Mouse (Mus musculus) lung, embryonic 14.5 days (tissue): Measurements from ENCODE around the gene Crtc2. TPM values are rescaled to one million over a fixed set of nuclear protein-coding genes. Genes with fewer than 3 reads are reported as not detected.

Source experiments
- ATAC-seq: fragments of 200-750 bp; cut with Nextera tagmentation; 2 replicates; pipeline ENCODE4 v1.8.0; 2017; ENCODE audit warnings: mild to moderate bottlenecking, moderate TSS enrichment, moderate library complexity; ENCODE audit not compliant: insufficient read depth
- DNase-seq: peaks from one replicate; pipeline ENCODE4 v3.0.0-alpha.2; 2015
- H3K27ac ChIP-seq: fragments of 300-500 bp; sonication (generic); 2 replicates; pipeline ENCODE4 v1.5.1; 2014; ENCODE audit warnings: low read depth, mild to moderate bottlenecking, moderate library complexity
- H3K27me3 ChIP-seq: fragments of 300-500 bp; sonication (generic); 2 replicates; pipeline ENCODE4 v1.6.1; 2014; ENCODE audit warnings: low read length, control low read depth; ENCODE audit not compliant: insufficient read depth
- H3K36me3 ChIP-seq: fragments of 300-500 bp; sonication (generic); 2 replicates; pipeline ENCODE4 v1.6.1; 2014; ENCODE audit warnings: control low read depth; ENCODE audit not compliant: insufficient read depth
- H3K4me1 ChIP-seq: fragments of 300-500 bp; sonication (generic); 2 replicates; pipeline ENCODE4 v1.6.1; 2014; ENCODE audit warnings: antibody characterized with exemption, control low read depth; ENCODE audit not compliant: insufficient read depth
- H3K4me2 ChIP-seq: fragments of 300-500 bp; sonication (generic); 2 replicates; pipeline ENCODE4 v1.6.1; 2014; ENCODE audit warnings: mild to moderate bottlenecking
- H3K4me3 ChIP-seq: fragments of 300-500 bp; sonication (generic); 2 replicates; pipeline ENCODE4 v1.5.1; 2014; ENCODE audit warnings: low read depth, low read length
- H3K9ac ChIP-seq: fragments of 300-500 bp; sonication (generic); 2 replicates; pipeline ENCODE4 v1.6.1; 2014
- H3K9me3 ChIP-seq: fragments of 300-500 bp; sonication (generic); 2 replicates; pipeline ENCODE4 v1.6.1; 2016; ENCODE audit warnings: low read depth, low read length, control low read depth
- CTCF ChIP-seq: IDR thresholded peaks from 2 replicates; pipeline ENCODE4 v1.5.1; 2016; ENCODE audit warnings: antibody characterized with exemption, low read depth
- WGBS: fragments of 180-500 bp; shearing (Covaris S2); extraction: QIAGEN DNeasy Blood & Tissue Kit; methylation state at CpG from one replicate; pipeline ENCODE4 v1.1.7; 2014; 5-methylcytosine and 5-hydroxymethylcytosine counted together
- polyA plus RNA-seq: library from polyadenylated mRNA; unstranded; fragments of >200 nt; fragmentation: Nextera tagmentation; extraction: Ambion mirVana; gene quantifications from 2 replicates; pipeline ENCODE4 v1.2.1, GENCODE M21; 2014

The Crtc2 gene
- polyA plus RNA-seq, 1 experiment from 2014 or later: 19.3 TPM

- no peaks in the 10 kb centered on the region for H3K27me3 ChIP-seq
- peak within 1 kb of the TSS; percentile 98 for H3K4me2 ChIP-seq
- peak within 1 kb of the TSS; percentile 71 for H3K4me3 ChIP-seq
- peak within 1 kb of the TSS; percentile 95 for H3K9ac ChIP-seq
- peak within 1 kb of the TSS; percentile 90 for H3K27ac ChIP-seq
- H3K4me1 ChIP-seq: peaks cover 18% of the 10 kb centered on the region
- no peaks in the 10 kb centered on the region for H3K9me3 ChIP-seq
- under 1% methylated on average over 42 of the region's 42 CpGs for WGBS
- H3K36me3 ChIP-seq: peaks cover 44% of the 10 kb centered on the region
- no peak for TF ChIP-seq CTCF
- peak; percentile 98 for DNase-seq
- peak; percentile 95 for ATAC-seq
These were observed 40.5 kb upstream of the Crtc2 start, which contains the start of the genes Rps27 and Rab13 for GRCm38 (mm10) chr3:90213377-90213866. Gene Rps27, minus strand, starts transcription at chr3:90213651. Gene Rab13, plus strand, starts transcription at chr3:90213695.

GRCm38 (mm10) chr3:90213956-90214684 is 39.8 kb upstream of the Crtc2 start:
- Histone ChIP-seq H3K36me3 (peaks cover 37% of the 10 kb centered on the region), H3K4me3 (peak overlapping the region; percentile 71), H3K9ac (peak overlapping the region; percentile 50), H3K4me1 (peaks cover 18% of the 10 kb centered on the region), H3K27ac (peak overlapping the region; percentile 90; the same call in 1 of the 2 replicates), H3K9me3 (no peaks in the 10 kb centered on the region), H3K4me2 (peak overlapping the region; percentile 98), H3K27me3 (no peaks in the 10 kb centered on the region)
- DNase-seq (peak; percentile 40), ATAC-seq (peak; percentile 66; the same call in 1 of the 2 replicates)
- no peak for TF ChIP-seq CTCF
- WGBS: 9% methylated on average over 12 of the region's 12 CpGs

- Histone ChIP-seq H3K27me3 (no peaks in the 10 kb centered on the region), H3K4me3 (no peak overlapping the region), H3K36me3 (peaks cover 19% of the 10 kb centered on the region), H3K27ac (no peak overlapping the region), H3K4me1 (peaks cover 18% of the 10 kb centered on the region), H3K9me3 (no peaks in the 10 kb centered on the region), H3K4me2 (no peak overlapping the region), H3K9ac (no peak overlapping the region)
- no peak; the same call in 1 of the 2 replicates for TF ChIP-seq CTCF
- 21% methylated on average over 1 of the region's 1 CpGs for WGBS
- DNase-seq (no peak), ATAC-seq (no peak)
These were observed 38.1 kb upstream of the Crtc2 start for GRCm38 (mm10) chr3:90215825-90216380.

GRCm38 (mm10) chr3:90220088-90220487 is 33.9 kb upstream of the Crtc2 start:
- Histone ChIP-seq H3K4me2 (peak overlapping the region; percentile 67), H3K9me3 (no peaks in the 10 kb centered on the region), H3K27me3 (no peaks in the 10 kb centered on the region), H3K4me1 (0 out of 2 replicates have a peak, but pooled peaks cover 5% of the 10 kb centered on the region), H3K27ac (peak overlapping the region; percentile 93), H3K9ac (peak overlapping the region; percentile 72), H3K4me3 (peak overlapping the region; percentile 53), H3K36me3 (peaks cover 19% of the 10 kb centered on the region)
- 5% methylated on average over 6 of the region's 6 CpGs for WGBS
- ATAC-seq: peak; percentile 45; the same call in 1 of the 2 replicates
- DNase-seq: peak; percentile 77
- peak; percentile 68 for TF ChIP-seq CTCF

GRCm38 (mm10) chr3:90220531-90220951 is 33.4 kb upstream of the Crtc2 start:
- H3K4me2 ChIP-seq: peak overlapping the region; percentile 67
- 0% methylated on average over 16 of the region's 20 CpGs for WGBS
- no peaks in the 10 kb centered on the region for H3K9me3 ChIP-seq
- TF ChIP-seq CTCF: no peak
- no peaks in the 10 kb centered on the region for H3K27me3 ChIP-seq
- ATAC-seq (peak; percentile 90), DNase-seq (peak; percentile 89)
- H3K4me3 ChIP-seq: peak overlapping the region; percentile 53
- H3K9ac ChIP-seq: peak overlapping the region; percentile 72
- H3K4me1 ChIP-seq: 0 out of 2 replicates have a peak, but pooled peaks cover 5% of the 10 kb centered on the region
- peak overlapping the region; percentile 93 for H3K27ac ChIP-seq
- peaks cover 22% of the 10 kb centered on the region for H3K36me3 ChIP-seq

GRCm38 (mm10) chr3:90221123-90221522 is 32.8 kb upstream of the Crtc2 start:
- H3K27ac ChIP-seq: peak overlapping the region; percentile 93
- TF ChIP-seq CTCF: no peak
- no peaks in the 10 kb centered on the region for H3K9me3 ChIP-seq
- peak overlapping the region; percentile 67 for H3K4me2 ChIP-seq
- no peaks in the 10 kb centered on the region for H3K27me3 ChIP-seq
- peaks cover 27% of the 10 kb centered on the region for H3K36me3 ChIP-seq
- 0 out of 2 replicates have a peak, but pooled peaks cover 5% of the 10 kb centered on the region for H3K4me1 ChIP-seq
- peak overlapping the region; percentile 72 for H3K9ac ChIP-seq
- peak overlapping the region; percentile 53 for H3K4me3 ChIP-seq
- WGBS: 11% methylated on average over 5 of the region's 5 CpGs
- DNase-seq (no peak), ATAC-seq (0 out of 2 replicates have a peak, but pooled peaks have one; percentile 8)

- Histone ChIP-seq H3K27me3 (no peaks in the 10 kb centered on the region), H3K4me2 (peak overlapping the region; percentile 67; the same call in 1 of the 2 replicates), H3K9ac (no peak overlapping the region), H3K4me1 (0 out of 2 replicates have a peak, but pooled peaks cover 5% of the 10 kb centered on the region), H3K36me3 (peaks cover 29% of the 10 kb centered on the region), H3K9me3 (no peaks in the 10 kb centered on the region), H3K27ac (no peak overlapping the region), H3K4me3 (no peak overlapping the region)
- DNase-seq: no peak
- TF ChIP-seq CTCF: no peak
- no peak for ATAC-seq
- 83% methylated on average over 4 of the region's 4 CpGs for WGBS
These were observed 31.5 kb upstream of the Crtc2 start for GRCm38 (mm10) chr3:90222455-90222854.
